Mouse (Mus musculus) lung, adult 2 months (tissue): ENCODE results near the gene Olfr1123.

ENCODE experiments used
- CTCF ChIP-seq: fragments of 200-500 bp; IDR thresholded peaks from 2 replicates; pipeline ENCODE4 v1.5.1; 2011; ENCODE audit warnings: mild to moderate bottlenecking, low read length, control low read depth; ENCODE audit not compliant: insufficient read depth
- POLR2A ChIP-seq: fragments of 200-500 bp; IDR thresholded peaks from 2 replicates; pipeline ENCODE4 v1.6.1; 2011; ENCODE audit warnings: low read depth, mild to moderate bottlenecking, control low read depth, low read length, borderline replicate concordance; ENCODE audit errors: extremely low read depth

DNA sequence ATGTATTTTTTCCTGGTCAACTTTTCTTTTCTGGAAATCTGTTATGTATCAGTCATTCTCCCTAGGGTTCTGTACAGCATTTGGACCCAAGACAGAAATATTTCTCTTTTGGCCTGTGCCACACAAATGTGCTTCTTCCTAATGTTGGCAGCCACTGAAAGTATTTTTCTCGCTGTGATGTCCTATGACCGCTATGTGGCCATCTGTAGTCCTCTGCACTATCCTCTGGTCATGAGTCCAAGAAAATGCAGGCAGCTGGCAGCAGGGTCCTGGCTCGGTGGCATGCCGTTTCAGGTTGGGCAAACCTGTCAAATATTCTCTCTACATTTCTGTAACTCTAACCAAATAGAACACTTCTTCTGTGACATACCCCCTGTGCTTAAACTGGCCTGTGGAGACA is 44.7 kb upstream of the Olfr1123 start:
- TF ChIP-seq POLR2A: no peak
- TF ChIP-seq CTCF: no peak
